Mouse (Mus musculus) small intestine, adult 2 months (tissue): ENCODE measurements around the gene Mymk.

ENCODE experiments used
- CTCF ChIP-seq: fragments of 200-500 bp; IDR thresholded peaks from 2 replicates; pipeline ENCODE4 v1.5.1; 2012; ENCODE audit warnings: low read depth, mild to moderate bottlenecking, control low read depth, inconsistent platforms, low read length, moderate library complexity, mixed read lengths; ENCODE audit not compliant: insufficient replicate concordance, insufficient read length; ENCODE audit errors: extremely low read depth
- POLR2A ChIP-seq: fragments of 200-500 bp; IDR thresholded peaks from 2 replicates; pipeline ENCODE4 v1.6.1; 2012; ENCODE audit warnings: low read depth, mild to moderate bottlenecking, control low read depth, inconsistent platforms, low read length, moderate library complexity

DNA sequence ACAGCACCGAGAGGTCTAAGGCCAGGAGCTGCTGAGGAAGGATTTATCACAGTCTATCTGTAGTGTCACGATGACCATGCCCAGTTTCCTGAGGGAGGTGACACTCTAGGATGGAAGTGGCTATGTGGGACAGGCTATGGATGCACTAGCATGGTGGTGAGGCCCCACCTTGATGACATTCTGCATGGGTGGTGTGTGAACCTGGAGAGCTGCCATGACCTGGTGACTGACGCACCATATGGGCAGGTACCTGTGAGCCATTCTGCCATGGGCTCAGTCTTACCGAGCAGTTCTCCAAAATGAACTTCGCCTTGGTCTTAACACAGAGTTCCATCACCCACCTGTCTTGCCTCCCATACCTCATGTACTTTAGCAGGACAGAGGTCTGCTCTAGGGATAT lies 15.6 kb upstream of the Mymk start:
- TF ChIP-seq CTCF (no peak), POLR2A (no peak)
